Mouse (Mus musculus) hindbrain, postnatal 0 days (tissue): Measurements from ENCODE around the gene Hmga1. TPM values are rescaled to one million over a fixed set of nuclear protein-coding genes. Genes with fewer than 3 reads are reported as not detected.
A peak's percentile ranks its signal among the peaks of the same experiment; 100 is the strongest.

Experiments
- ATAC-seq: fragments of 200-750 bp; cut with Nextera tagmentation; 2 replicates; pipeline ENCODE4 v1.8.0; 2017; ENCODE audit warnings: mild to moderate bottlenecking, moderate TSS enrichment, moderate library complexity
- DNase-seq: peaks from one replicate; pipeline ENCODE4 v3.0.0-alpha.2; 2015; ENCODE audit warnings: low spot score
- H3K27ac ChIP-seq: fragments of 300-500 bp; sonication (generic); 2 replicates; pipeline ENCODE4 v1.5.1; 2014; ENCODE audit warnings: mild to moderate bottlenecking
- H3K27me3 ChIP-seq: fragments of 300-500 bp; sonication (generic); 2 replicates; pipeline ENCODE4 v1.6.1; 2014; ENCODE audit warnings: low read length, mixed read lengths; ENCODE audit not compliant: insufficient read depth
- H3K36me3 ChIP-seq: fragments of 300-500 bp; sonication (generic); 2 replicates; pipeline ENCODE4 v1.6.1; 2014; ENCODE audit warnings: low read length, mixed read lengths; ENCODE audit not compliant: insufficient read depth
- H3K4me1 ChIP-seq: fragments of 300-500 bp; sonication (generic); 2 replicates; pipeline ENCODE4 v1.6.1; 2014; ENCODE audit warnings: antibody characterized with exemption, low read length, mixed read lengths; ENCODE audit not compliant: insufficient read depth
- H3K4me2 ChIP-seq: fragments of 300-500 bp; sonication (generic); 2 replicates; pipeline ENCODE4 v1.6.1; 2014; ENCODE audit warnings: low read depth, mild to moderate bottlenecking, low read length, moderate library complexity, mixed read lengths
- H3K4me3 ChIP-seq: fragments of 300-500 bp; sonication (generic); 2 replicates; pipeline ENCODE4 v1.5.1; 2014; ENCODE audit warnings: low read length
- H3K9ac ChIP-seq: fragments of 300-500 bp; sonication (generic); replicated peaks from 2 replicates; pipeline ENCODE4 v1.6.1; 2014; ENCODE audit warnings: mild to moderate bottlenecking, low read length, moderate library complexity, mixed read lengths
- H3K9me3 ChIP-seq: fragments of 300-500 bp; sonication (generic); 2 replicates; pipeline ENCODE4 v1.6.1; 2016; ENCODE audit warnings: low read length, mixed read lengths
- CTCF ChIP-seq: IDR thresholded peaks from 2 replicates; pipeline ENCODE4 v1.5.1; 2016; ENCODE audit warnings: antibody characterized with exemption, control low read depth, low read depth
- WGBS: fragments of 180-500 bp; shearing (Covaris S2); extraction: QIAGEN DNeasy Blood & Tissue Kit; methylation state at CpG from one replicate; pipeline ENCODE4 v1.1.7; 2014; 5-methylcytosine and 5-hydroxymethylcytosine counted together
- polyA plus RNA-seq: library from polyadenylated mRNA; unstranded; fragments of >200 nt; fragmentation: Nextera tagmentation; extraction: Ambion mirVana; gene quantifications from 2 replicates; pipeline ENCODE4 v1.2.1, GENCODE M21; 2015
- total RNA-seq: library from RNA; depleted of rRNA; stranded (reverse); fragments of >200 nt; gene quantifications from 2 replicates; pipeline ENCODE4 v1.2.3, GENCODE M21; 2014

Hmga1 gene
- total and polyA plus RNA-seq, 2 experiments from 2014 or later = 145 to 170 TPM

DNA sequence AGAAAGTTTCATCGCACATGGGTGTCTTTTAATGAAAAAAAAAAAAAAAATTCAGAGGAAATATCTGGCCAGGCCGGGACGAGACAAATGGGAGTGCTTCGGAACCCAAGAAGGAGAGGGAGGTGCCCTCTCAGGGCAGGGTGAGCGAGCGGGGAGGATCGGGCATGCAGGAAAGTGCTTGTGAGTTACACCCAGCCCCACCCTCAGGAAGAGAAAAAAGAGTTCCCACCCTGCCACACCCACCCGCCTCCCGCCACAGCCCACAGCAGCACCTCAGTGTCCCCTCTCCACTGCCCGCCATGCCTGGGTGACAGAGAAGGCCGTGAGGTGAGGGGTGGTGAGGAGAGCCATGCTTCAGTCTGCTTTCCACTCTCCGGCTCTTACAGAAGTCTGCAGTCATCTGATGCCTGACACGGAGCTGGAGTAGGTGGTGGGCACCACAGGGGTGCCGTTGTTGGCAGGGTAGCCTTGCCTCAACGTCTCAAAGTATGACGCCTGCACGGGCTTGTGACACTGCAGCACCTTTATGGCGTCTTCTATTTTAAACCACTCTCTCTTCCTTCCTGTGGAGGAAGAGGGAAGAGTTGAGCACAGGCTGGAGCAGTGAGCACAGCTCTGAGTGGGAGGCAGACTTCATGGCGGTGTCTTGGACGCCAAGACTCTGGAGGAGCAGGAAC lies 24.2 kb downstream of the Hmga1 start:
- TF ChIP-seq CTCF = no peak
- ATAC-seq = no peak
- no peak for DNase-seq
- Histone ChIP-seq H3K9me3 (no peaks in the 10 kb centered on the region), H3K4me1 (no peaks in the 10 kb centered on the region), H3K4me3 (no peak overlapping the region), H3K27ac (no peak overlapping the region), H3K9ac (no peak overlapping the region), H3K4me2 (no peak overlapping the region), H3K36me3 (peaks cover 28% of the 10 kb centered on the region; the same call in 1 of the 2 replicates), H3K27me3 (no peaks in the 10 kb centered on the region)
- WGBS = 80% methylated on average over 19 of the region's 20 CpGs

DNA sequence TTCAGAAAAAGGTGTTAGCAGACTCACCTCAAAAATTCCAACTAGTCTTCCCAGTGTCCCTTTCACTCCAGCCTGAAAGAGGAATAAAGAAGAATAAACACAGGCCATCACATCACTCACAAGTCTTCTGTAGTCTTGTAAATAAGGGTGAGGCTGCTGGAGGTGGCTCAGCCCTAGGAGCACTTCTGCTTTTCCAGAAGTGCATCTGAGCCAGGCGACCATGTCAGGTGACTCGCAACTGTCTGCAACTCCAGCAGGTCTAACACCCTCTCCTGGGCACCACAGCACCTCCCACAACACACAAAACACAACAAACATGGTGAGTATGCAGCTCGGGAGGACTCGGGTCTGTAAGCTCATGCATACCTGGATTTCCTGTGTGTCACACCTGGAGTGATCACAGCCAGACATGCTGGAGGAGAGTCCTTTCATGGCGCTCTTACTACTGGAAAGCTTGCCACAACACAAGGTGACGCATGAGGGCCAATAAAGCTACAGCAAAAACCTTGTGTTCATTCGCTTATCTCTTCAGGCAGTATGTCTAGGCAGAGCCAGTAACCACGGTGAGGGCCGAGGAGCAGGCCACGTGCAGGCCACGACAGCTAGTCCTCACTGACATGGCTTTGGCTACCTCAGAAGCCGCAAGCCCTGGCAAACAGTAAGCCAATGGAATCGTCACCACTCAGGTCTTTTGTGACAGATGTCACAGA lies 27.0 kb downstream of the Hmga1 start:
- Histone ChIP-seq H3K27me3 (no peaks in the 10 kb centered on the region), H3K4me1 (no peaks in the 10 kb centered on the region), H3K36me3 (peaks cover 27% of the 10 kb centered on the region; the same call in 1 of the 2 replicates), H3K9ac (no peak overlapping the region), H3K9me3 (no peaks in the 10 kb centered on the region), H3K4me2 (no peak overlapping the region), H3K4me3 (no peak overlapping the region), H3K27ac (no peak overlapping the region)
- WGBS = 81% methylated on average over 13 of the region's 13 CpGs
- no peak for TF ChIP-seq CTCF
- ATAC-seq (no peak), DNase-seq (no peak)

DNA sequence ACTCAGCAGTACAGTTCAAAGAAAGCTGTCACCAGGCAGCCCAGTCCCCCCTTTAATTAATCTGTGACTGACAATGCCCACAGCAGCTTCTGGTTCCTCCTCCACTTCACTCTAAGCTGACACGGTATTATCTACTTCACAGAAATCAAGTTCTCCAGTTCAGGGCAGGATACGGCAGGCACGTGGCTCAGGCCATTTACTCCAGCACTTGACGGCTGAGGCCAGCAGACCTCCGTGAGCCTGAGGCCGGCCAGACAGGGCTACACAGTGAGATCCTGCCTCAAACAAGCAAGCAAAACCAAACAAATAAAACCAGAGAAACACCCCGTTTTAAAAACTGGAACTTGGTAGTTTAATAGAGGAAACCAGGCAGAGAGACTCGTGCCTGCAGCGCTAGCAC lies 30.4 kb downstream of the Hmga1 start:
- H3K9ac ChIP-seq = no peak overlapping the region
- WGBS = 59% methylated on average over 9 of the region's 9 CpGs
- H3K9me3 ChIP-seq = no peaks in the 10 kb centered on the region
- no peak for TF ChIP-seq CTCF
- H3K36me3 ChIP-seq = peaks cover 27% of the 10 kb centered on the region; the same call in 1 of the 2 replicates
- no peak for ATAC-seq
- DNase-seq = peak; percentile 1
- no peaks in the 10 kb centered on the region for H3K4me1 ChIP-seq
- peak overlapping the region; percentile 42; the same call in 1 of the 2 replicates for H3K27ac ChIP-seq
- no peaks in the 10 kb centered on the region for H3K27me3 ChIP-seq
- H3K4me3 ChIP-seq = no peak overlapping the region
- no peak overlapping the region for H3K4me2 ChIP-seq

DNA sequence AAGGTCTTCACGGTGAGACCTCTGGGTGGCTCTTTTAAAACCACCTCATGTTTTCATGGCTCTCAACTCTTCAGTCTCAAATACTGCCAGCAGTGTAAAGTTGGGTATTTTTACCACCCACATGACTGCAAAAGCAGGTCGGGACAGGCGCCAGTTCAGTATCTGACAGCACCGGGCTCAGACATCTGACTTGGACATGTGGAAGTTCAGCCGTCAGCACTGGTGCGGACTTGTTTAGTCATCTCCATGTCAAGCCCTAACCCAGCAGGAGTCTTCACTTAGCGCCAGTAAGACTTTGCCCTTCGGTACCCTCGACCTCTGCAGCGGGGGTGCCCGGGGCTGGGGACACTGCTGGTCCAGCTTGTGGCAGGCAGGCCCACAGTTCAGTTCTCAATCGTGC lies 31.0 kb downstream of the Hmga1 start:
- Histone ChIP-seq H3K9me3 (no peaks in the 10 kb centered on the region), H3K9ac (no peak overlapping the region), H3K4me2 (no peak overlapping the region), H3K27ac (peak overlapping the region; percentile 42; the same call in 1 of the 2 replicates), H3K4me3 (no peak overlapping the region), H3K27me3 (no peaks in the 10 kb centered on the region), H3K4me1 (no peaks in the 10 kb centered on the region), H3K36me3 (peaks cover 23% of the 10 kb centered on the region; the same call in 1 of the 2 replicates)
- TF ChIP-seq CTCF = no peak
- DNase-seq (peak; percentile 18), ATAC-seq (no peak)
- 56% methylated on average over 12 of the region's 12 CpGs for WGBS

DNA sequence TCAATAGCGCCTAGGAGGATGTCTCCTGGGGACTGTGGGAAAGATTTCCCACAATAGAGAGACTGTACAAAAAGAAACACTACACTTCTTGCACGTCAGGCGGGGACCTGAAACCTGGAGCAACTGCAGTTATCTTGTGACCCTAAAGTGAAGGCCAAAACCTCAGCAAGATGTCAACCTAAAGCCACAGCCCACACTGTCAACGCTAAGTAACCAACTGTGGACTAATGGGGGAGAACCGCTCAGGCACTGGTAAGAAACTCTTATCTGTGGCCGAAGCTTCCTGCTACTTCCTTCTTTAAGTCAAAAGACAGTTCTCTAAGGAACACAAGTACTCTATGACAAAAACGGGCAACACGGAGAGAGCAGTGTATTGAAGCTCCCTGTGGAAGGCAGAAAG lies 31.9 kb downstream of the Hmga1 start:
- Histone ChIP-seq H3K4me3 (no peak overlapping the region), H3K9ac (no peak overlapping the region), H3K27ac (no peak overlapping the region), H3K4me1 (no peaks in the 10 kb centered on the region), H3K27me3 (no peaks in the 10 kb centered on the region), H3K36me3 (peaks cover 16% of the 10 kb centered on the region; the same call in 1 of the 2 replicates), H3K4me2 (no peak overlapping the region), H3K9me3 (no peaks in the 10 kb centered on the region)
- DNase-seq = no peak
- 73% methylated on average over 8 of the region's 8 CpGs for WGBS
- no peak for ATAC-seq
- TF ChIP-seq CTCF = no peak

DNA sequence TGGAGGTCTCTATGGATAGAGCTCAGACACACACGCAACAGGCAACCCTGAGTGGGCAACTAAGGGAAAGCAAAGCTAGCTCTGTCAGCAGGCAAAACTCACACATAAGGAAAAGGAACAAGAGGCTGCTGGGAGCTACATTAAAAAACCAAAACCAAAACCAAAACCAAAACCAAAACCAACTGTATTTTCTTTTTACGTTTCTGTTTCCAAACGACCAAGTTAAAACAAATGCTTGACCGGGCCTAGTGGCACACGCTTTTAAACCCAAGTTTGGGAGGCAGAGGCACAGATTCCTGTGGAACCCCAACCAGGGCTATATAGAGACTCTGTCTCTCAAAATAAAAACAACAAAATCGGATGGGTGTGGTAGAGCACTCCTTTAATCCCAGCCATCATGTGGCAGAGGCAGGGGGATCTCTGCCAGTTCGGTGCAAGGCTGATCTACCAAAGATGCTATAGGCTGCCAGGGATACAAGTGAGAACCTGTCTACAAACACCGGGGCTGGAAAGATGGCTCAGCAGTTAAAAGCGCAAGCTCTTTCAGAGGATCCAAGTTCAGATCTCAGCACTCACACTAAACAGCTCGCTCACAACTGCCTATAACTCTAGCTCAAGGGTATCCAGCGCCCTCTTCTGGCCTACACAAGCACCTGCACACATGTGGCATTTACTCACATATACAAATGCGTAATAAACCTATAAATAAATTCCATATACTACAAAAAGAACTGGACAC lies 35.7 kb downstream of the Hmga1 start:
- H3K27ac ChIP-seq = 0 out of 2 replicates have a peak overlapping the region, but pooled peaks have one; percentile 41
- H3K4me3 ChIP-seq = no peak overlapping the region
- H3K9ac ChIP-seq = no peak overlapping the region
- TF ChIP-seq CTCF = peak; percentile 46; the same call in 1 of the 2 replicates
- no peak overlapping the region for H3K4me2 ChIP-seq
- H3K4me1 ChIP-seq = no peaks in the 10 kb centered on the region
- no peaks in the 10 kb centered on the region for H3K9me3 ChIP-seq
- H3K27me3 ChIP-seq = no peaks in the 10 kb centered on the region
- peaks cover 34% of the 10 kb centered on the region; the same call in 1 of the 2 replicates for H3K36me3 ChIP-seq
- no peak for DNase-seq
- 90% methylated on average over 12 of the region's 12 CpGs for WGBS
- ATAC-seq = no peak
